Comparison of ENCODE assay signal across 16 mouse cellular contexts in genomic region chr2:140705278-140705677, GRCm38 (mm10). TPM values are rescaled to one million over a fixed set of nuclear protein-coding genes. Genes with fewer than 3 reads are reported as not detected.
DNase-seq lines count a peak whose midpoint lies in the region; ATAC-seq and TF ChIP-seq lines count a peak whose summit lies in the region.
"Had no signal": no experiment of that assay in that cellular context is flagged by ENCODE, and none has a peak within 500 bp of the region (broad histone marks: within the 10 kb centered on the region; RNA-seq: fewer than 3 reads in every experiment).

No protein-coding gene starts in this region.

- H3K27me3 ChIP-seq in embryonic facial prominence, embryonic 10.5 days (replicated peaks; ENCODE audit: low read depth, poor library complexity, severe bottlenecking): no peaks in the 10 kb centered on the region; the same call in none of the 2 replicates
- no peaks in the 10 kb centered on the region for H3K27me3 ChIP-seq in limb, embryonic 11.5 days (ENCODE audit: control insufficient read depth, insufficient read depth, low read length)
- no peaks in the 10 kb centered on the region for H3K27me3 ChIP-seq in midbrain, postnatal 0 days (ENCODE audit: insufficient read depth, low read length)
- H3K27me3 ChIP-seq: CH12.LX had no signal

- peaks cover 34% of the 10 kb centered on the region for H3K4me1 ChIP-seq in embryonic facial prominence, embryonic 10.5 days
- H3K4me1 ChIP-seq in limb, embryonic 11.5 days (ENCODE audit: control insufficient read depth, insufficient read depth, low read length): peaks cover 11% of the 10 kb centered on the region
- no peaks in the 10 kb centered on the region for H3K4me1 ChIP-seq in midbrain, postnatal 0 days (ENCODE audit: insufficient read depth, low read length)

- H3K9me3 ChIP-seq in embryonic facial prominence, embryonic 10.5 days: no peaks in the 10 kb centered on the region
- H3K9me3 ChIP-seq in limb, embryonic 11.5 days (ENCODE audit: control insufficient read depth, low read length): no peaks in the 10 kb centered on the region
- no peaks in the 10 kb centered on the region for H3K9me3 ChIP-seq in midbrain, postnatal 0 days (ENCODE audit: low read length)

- peak; percentile 30 for DNase-seq in embryonic facial prominence, embryonic 10.5 days (ENCODE audit: low spot score)
- DNase-seq in forelimb bud, embryonic 11.5 days (ENCODE audit: low read depth, low spot score): peak; percentile 69
- DNase-seq in limb, embryonic 11.5 days (ENCODE audit: low spot score): peak; percentile 44
- peak; percentile 4 for DNase-seq in midbrain, postnatal 0 days (ENCODE audit: low spot score)
- DNase-seq in frontal cortex, postnatal 25 days (ENCODE audit: low spot score in 2 of 2): no peak
- DNase-seq in c-Kit-positive CD71-positive TER-119-positive erythroid progenitor cells, embryonic 14.5 days (ENCODE audit: low spot score): no peak
- no peak for DNase-seq in heart, adult 18-20 months
- DNase-seq: adrenal gland, postnatal 36 days; cerebellum, adult 11 months; layer of hippocampus, adult 9-11 months; left cerebral cortex, postnatal 4 days; liver, postnatal 0 days; lung, postnatal 4 days had no signal

- 1% methylated on average over 2 of the region's 2 CpGs for WGBS in embryonic facial prominence, embryonic 10.5 days
- 1% methylated on average over 2 of the region's 2 CpGs for WGBS in limb, embryonic 11.5 days
- 8% methylated on average over 2 of the region's 2 CpGs for WGBS in midbrain, postnatal 0 days

- TF ChIP-seq CTCF in midbrain, postnatal 0 days (IDR thresholded peaks at IDR 0.05): no peak

- peak overlapping the region; percentile 35; the same call in 1 of the 2 replicates for H3K27ac ChIP-seq in embryonic facial prominence, embryonic 10.5 days (replicated peaks)
- no peak overlapping the region for H3K27ac ChIP-seq in limb, embryonic 11.5 days (replicated peaks; ENCODE audit: low read depth, low read length)
- H3K27ac ChIP-seq in midbrain, postnatal 0 days (ENCODE audit: low read depth, low read length): no peak overlapping the region
- H3K27ac ChIP-seq: kidney, postnatal 0 days had no signal

- H3K36me3 ChIP-seq in embryonic facial prominence, embryonic 10.5 days (replicated peaks): no peaks in the 10 kb centered on the region
- H3K36me3 ChIP-seq in limb, embryonic 11.5 days (ENCODE audit: control insufficient read depth, insufficient read depth, low read length): no peaks in the 10 kb centered on the region
- no peaks in the 10 kb centered on the region for H3K36me3 ChIP-seq in midbrain, postnatal 0 days (ENCODE audit: insufficient read depth, low read length)

- H3K4me3 ChIP-seq in embryonic facial prominence, embryonic 10.5 days: no peak overlapping the region
- no peak overlapping the region for H3K4me3 ChIP-seq in limb, embryonic 11.5 days (ENCODE audit: low read depth, low read length)
- no peak overlapping the region for H3K4me3 ChIP-seq in midbrain, postnatal 0 days (ENCODE audit: low read depth, low read length)

- peak; percentile 52; the same call in 1 of the 2 replicates for ATAC-seq in limb, embryonic 11.5 days (ENCODE audit: insufficient number of reproducible peaks, low FRiP score, low TSS enrichment, low read depth)
- ATAC-seq in midbrain, postnatal 0 days (ENCODE audit: low FRiP score): no peak
- ATAC-seq: activated CD4-positive, CD25-positive, alpha-beta regulatory T cell, adult 4 months; liver, postnatal 0 days had no signal

- H3K4me2 ChIP-seq in limb, embryonic 11.5 days (ENCODE audit: low read depth, severe bottlenecking): no peak overlapping the region
- H3K4me2 ChIP-seq in midbrain, postnatal 0 days (ENCODE audit: low read depth, low read length, poor library complexity, severe bottlenecking): no peak overlapping the region

- H3K9ac ChIP-seq in limb, embryonic 11.5 days (ENCODE audit: low read length): no peak overlapping the region
- no peak overlapping the region for H3K9ac ChIP-seq in midbrain, postnatal 0 days (replicated peaks; ENCODE audit: low read length, poor library complexity, severe bottlenecking)
- H3K9ac ChIP-seq: liver, postnatal 0 days had no signal

RNA-seq across cellular contexts. Expression of gene Flrt3, which starts 34.0 kb away (rescaled TPM):
- polyA plus RNA-seq in embryonic facial prominence, embryonic 10.5 days (2016; fragmentation: Nextera tagmentation; extraction: Ambion mirVana): 57.6 and 66.9 TPM in 2 replicates
- polyA plus RNA-seq in limb, embryonic 11.5 days (2014; fragmentation: Nextera tagmentation; extraction: Ambion mirVana): 72.8 and 74.9 TPM in 2 replicates
- 33.3 and 33.6 TPM in 2 replicates for total RNA-seq in midbrain, postnatal 0 days (2014; rRNA removed)
- polyA plus RNA-seq in midbrain, postnatal 0 days (2015; fragmentation: Nextera tagmentation; extraction: Ambion mirVana): 22.9 and 25.3 TPM in 2 replicates
- under 1 TPM; 0.07 to 0.59 TPM for total RNA-seq in heart, adult 18-20 months (2021)
- total RNA-seq: CH12.LX had no signal

Comparison
In these comparisons a context has a peak if more than half of its experiments do, and no peak if none do; other contexts are left out.
1. DNase-seq: peak in embryonic facial prominence, embryonic 10.5 days (single experiment), forelimb bud, embryonic 11.5 days (single experiment), limb, embryonic 11.5 days (single experiment) and midbrain, postnatal 0 days (single experiment); none in frontal cortex, postnatal 25 days (0 of 2), c-Kit-positive CD71-positive TER-119-positive erythroid progenitor cells, embryonic 14.5 days (single experiment) and heart, adult 18-20 months (0 of 2).